Mouse (Mus musculus) bone marrow, adult 2 months (tissue): ENCODE measurements around the gene Rhob.

ENCODE experiments used
- CTCF ChIP-seq: fragments of 200-500 bp; IDR thresholded peaks from 2 replicates; pipeline ENCODE4 v1.5.1; 2011; ENCODE audit warnings: low read length, control low read depth; ENCODE audit not compliant: control insufficient read depth, insufficient read depth
- POLR2A ChIP-seq: fragments of 200-500 bp; IDR thresholded peaks from 2 replicates; pipeline ENCODE4 v1.6.1; 2011; ENCODE audit warnings: low read depth, mild to moderate bottlenecking, control low read depth, low read length, borderline replicate concordance; ENCODE audit not compliant: control insufficient read depth

DNA sequence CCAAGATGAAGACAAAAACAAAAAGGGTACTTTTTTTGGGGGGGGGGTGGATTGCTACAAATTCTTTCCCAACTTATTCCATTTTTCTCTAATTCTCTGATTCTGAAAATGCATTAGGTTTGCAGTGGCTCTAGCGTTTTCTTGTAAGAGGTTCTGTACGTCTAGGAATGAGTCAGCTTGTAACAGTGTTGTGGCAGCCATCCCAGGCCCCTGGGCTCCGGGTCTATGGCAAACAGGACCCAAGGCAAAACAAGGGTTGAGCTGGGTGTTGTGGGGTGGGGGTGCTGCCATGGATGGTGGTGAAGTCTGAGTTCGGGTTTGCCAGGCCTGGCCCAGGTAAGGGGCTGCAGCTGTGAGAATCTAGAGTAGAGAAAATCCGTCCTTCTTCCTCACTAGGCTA is 37.3 kb downstream of the Rhob start:
- TF ChIP-seq POLR2A = no peak
- no peak for TF ChIP-seq CTCF
